Mouse (Mus musculus) testis, adult 2 months (tissue): ENCODE measurements around the gene Usf2. TPM values are rescaled to one million over a fixed set of nuclear protein-coding genes. Genes with fewer than 3 reads are reported as not detected.

Experiments
- H3K27ac ChIP-seq: fragments of 200-500 bp; 2 replicates; pipeline ENCODE4 v1.5.1; 2012; ENCODE audit warnings: low read depth, low read length; ENCODE audit not compliant: control insufficient read depth, insufficient read depth
- H3K27me3 ChIP-seq: fragments of 200-500 bp; 2 replicates; pipeline ENCODE4 v1.6.1; 2012; ENCODE audit warnings: mild to moderate bottlenecking, low read length, moderate library complexity; ENCODE audit not compliant: control insufficient read depth, insufficient read depth
- H3K36me3 ChIP-seq: fragments of 200-500 bp; 2 replicates; pipeline ENCODE4 v1.6.1; 2012; ENCODE audit warnings: mild to moderate bottlenecking, low read length; ENCODE audit not compliant: control insufficient read depth, insufficient read depth
- H3K4me1 ChIP-seq: fragments of 200-500 bp; 2 replicates; pipeline ENCODE4 v1.6.1; 2012; ENCODE audit warnings: low read length; ENCODE audit not compliant: control insufficient read depth, insufficient read depth
- H3K4me3 ChIP-seq: fragments of 200-500 bp; 2 replicates; pipeline ENCODE4 v1.5.1; 2012; ENCODE audit warnings: low read depth, mild to moderate bottlenecking, low read length, moderate library complexity, mixed read lengths; ENCODE audit not compliant: control insufficient read depth
- CTCF ChIP-seq: fragments of 200-500 bp; IDR thresholded peaks from 2 replicates; pipeline ENCODE4 v1.5.1; 2012; ENCODE audit warnings: low read depth, mild to moderate bottlenecking, inconsistent platforms, low read length, moderate library complexity; ENCODE audit not compliant: control insufficient read depth, insufficient read depth, insufficient replicate concordance
- POLR2A ChIP-seq: fragments of 200-500 bp; IDR thresholded peaks from 2 replicates; pipeline ENCODE4 v1.6.1; 2012; ENCODE audit warnings: low read depth, mild to moderate bottlenecking, inconsistent platforms, low read length, moderate library complexity; ENCODE audit not compliant: control insufficient read depth
- polyA plus RNA-seq: library from polyadenylated mRNA; depleted of rRNA; stranded (reverse); fragments of >200 nt; gene quantifications from 2 replicates; pipeline ENCODE4 v1.2.3, GENCODE M21; 2012; rRNA removed

The Usf2 gene
- 27.0 and 31.3 TPM in 2 replicates for polyA plus RNA-seq

DNA sequence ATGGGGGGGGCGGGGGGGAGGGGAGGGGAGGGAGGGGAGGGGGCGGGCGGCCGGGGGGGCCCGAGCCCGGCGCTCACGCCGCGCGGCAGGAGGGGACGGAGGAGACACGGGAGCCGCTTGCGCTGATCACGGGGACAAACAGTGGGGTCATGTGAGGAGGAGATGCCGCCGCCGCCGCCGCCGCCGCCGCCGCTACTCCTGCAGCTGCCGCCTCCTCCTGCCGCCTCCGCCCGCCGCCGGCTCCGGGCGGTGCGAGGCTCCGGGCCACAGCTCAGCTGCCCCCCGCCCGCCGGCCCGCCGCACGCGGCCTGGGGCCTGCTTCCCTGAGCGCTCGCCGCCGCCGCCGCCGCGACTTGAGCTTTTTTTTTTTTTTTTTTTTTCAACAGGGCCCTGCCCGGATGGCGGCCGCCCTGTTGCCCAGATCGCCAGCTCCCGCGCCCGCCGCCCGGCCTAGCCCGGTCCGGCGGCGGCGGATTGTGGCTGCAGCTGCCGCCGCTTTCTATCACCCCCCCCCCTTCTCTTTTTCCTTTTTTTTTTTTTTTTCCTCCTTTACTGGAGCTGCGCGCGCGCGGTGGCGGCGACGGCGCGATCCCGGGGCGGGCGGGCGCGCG is at the start of gene Usf2:
Gene Usf2, minus strand, starts transcription at position 48 of the 611 bp plus-strand sequence.
- TF ChIP-seq POLR2A (no peak), CTCF (no peak)
- Histone ChIP-seq H3K4me1 (peaks cover 10% of the 10 kb centered on the region), H3K27ac (peak within 1 kb of the TSS; percentile 87), H3K27me3 (no peaks in the 10 kb centered on the region), H3K4me3 (peak within 1 kb of the TSS; percentile 92), H3K36me3 (no peaks in the 10 kb centered on the region)

DNA sequence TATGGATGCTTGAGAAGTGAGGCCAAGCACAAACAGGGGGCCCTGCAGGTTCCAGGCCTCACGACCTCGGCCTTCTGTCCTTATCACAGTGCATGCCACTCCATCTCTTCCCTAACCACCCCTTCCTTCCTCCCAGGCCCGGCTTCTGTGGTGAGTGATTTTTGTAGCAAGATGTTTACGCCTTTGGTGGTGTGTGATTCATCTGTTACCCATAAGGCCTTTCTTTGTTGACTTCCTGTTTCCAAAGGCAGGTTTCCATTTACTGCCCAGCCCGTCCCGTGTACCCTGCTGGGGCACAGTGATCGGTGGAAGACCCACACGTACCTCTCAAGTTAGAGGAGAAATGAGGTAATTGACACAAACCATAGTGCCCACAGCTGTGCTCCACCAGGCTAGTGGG is 46.0 kb upstream of the Usf2 start:
- Histone ChIP-seq H3K4me3 (no peak overlapping the region), H3K27me3 (no peaks in the 10 kb centered on the region), H3K36me3 (no peaks in the 10 kb centered on the region), H3K27ac (no peak overlapping the region), H3K4me1 (0 out of 2 replicates have a peak, but pooled peaks cover 2% of the 10 kb centered on the region)
- TF ChIP-seq POLR2A (no peak), CTCF (no peak)

DNA sequence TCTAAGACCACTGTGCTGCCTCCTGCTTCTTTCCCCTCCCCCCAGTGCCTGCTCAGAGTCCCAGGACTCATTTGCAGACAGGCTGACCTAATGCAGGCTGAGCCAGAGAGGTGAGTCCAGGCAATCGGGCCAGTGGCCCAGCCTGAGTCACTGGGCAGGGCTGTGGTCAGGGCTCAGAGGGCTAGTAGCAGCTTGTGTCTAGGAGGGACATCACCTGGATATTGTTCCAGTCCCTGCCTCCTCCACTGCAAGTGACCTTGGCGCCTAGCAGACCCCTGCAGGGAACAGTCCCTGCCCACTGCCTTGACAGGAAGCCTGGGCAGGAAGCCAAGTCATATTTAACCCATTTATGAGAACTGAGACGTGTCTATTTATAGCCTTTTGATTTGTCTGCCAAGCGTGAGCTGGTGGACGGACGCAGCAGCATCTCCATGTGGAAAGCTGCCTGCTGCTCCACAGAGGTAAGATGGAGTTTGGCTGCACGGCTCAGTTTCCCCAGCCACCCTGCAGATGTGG is 44.0 kb upstream of the Usf2 start:
- Histone ChIP-seq H3K4me3 (no peak overlapping the region), H3K4me1 (0 out of 2 replicates have a peak, but pooled peaks cover 2% of the 10 kb centered on the region), H3K36me3 (no peaks in the 10 kb centered on the region), H3K27me3 (no peaks in the 10 kb centered on the region), H3K27ac (no peak overlapping the region)
- TF ChIP-seq CTCF (no peak), POLR2A (no peak)

DNA sequence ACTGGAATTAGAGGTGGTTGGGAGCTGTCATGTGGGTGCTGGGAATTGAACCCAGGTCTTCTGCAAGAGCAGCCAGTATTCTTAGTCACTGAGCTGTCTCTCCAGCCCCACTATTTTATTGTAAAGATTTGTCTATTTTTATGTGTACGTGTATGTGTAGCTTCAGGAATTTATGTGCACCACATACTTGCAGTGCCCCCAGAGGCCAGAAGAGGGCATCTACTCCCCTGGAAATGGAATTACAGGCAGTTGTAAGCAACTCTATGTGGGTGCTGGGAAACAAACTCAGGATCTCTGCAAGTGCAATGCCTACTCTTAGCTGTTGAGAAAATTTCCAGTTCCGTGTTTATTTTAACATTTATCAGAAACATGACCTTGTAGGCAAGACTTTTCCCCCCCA is 39.9 kb upstream of the Usf2 start:
- Histone ChIP-seq H3K4me3 (no peak overlapping the region), H3K27me3 (no peaks in the 10 kb centered on the region), H3K36me3 (no peaks in the 10 kb centered on the region), H3K27ac (no peak overlapping the region), H3K4me1 (0 out of 2 replicates have a peak, but pooled peaks cover 2% of the 10 kb centered on the region)
- TF ChIP-seq POLR2A (no peak), CTCF (no peak)

DNA sequence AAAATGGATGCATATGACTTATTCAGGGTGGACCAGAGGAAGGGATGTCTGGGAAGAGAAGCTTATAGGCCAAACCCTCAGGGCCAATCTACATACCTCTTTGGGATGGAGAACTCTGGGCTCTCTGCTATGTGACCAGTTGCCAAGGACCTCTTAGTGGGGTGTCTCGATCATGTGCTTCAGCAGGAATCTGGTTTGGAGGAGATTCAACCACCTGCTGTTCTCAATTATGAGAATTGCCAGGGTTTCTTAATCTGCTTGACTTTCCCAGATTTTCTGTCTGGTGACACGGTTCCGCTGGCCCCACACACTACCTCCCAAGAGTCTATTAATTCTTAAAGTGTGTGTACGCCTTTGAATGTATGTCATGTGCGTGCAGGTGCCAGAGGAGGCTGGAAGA is 37.4 kb upstream of the Usf2 start:
- no peaks in the 10 kb centered on the region for H3K27me3 ChIP-seq
- H3K4me3 ChIP-seq: no peak overlapping the region
- TF ChIP-seq POLR2A (no peak), CTCF (no peak)
- no peaks in the 10 kb centered on the region; the same call in 1 of the 2 replicates for H3K4me1 ChIP-seq
- no peaks in the 10 kb centered on the region for H3K36me3 ChIP-seq
- H3K27ac ChIP-seq: no peak overlapping the region

DNA sequence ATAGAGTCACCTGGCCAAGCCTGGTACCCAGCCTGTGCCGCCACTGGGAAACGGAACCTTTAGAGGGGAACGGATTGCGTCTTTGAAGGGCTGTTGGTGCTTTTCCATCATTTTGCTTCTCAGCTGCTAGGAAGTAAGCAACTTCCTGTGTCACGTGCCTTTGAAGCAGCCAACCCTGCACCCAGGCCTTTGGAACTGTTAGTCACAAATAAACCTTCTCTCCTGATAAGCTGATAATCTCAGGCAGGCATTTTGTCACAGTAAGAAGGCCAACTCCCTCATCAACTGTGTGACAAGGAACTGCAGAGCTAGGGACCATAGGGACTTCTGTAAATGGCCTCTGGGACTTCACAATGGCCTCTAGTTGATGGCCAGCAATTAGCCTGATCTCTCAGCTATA is 35.5 kb upstream of the Usf2 start:
- no peak overlapping the region for H3K27ac ChIP-seq
- H3K4me1 ChIP-seq: no peaks in the 10 kb centered on the region; the same call in 1 of the 2 replicates
- no peak overlapping the region for H3K4me3 ChIP-seq
- H3K27me3 ChIP-seq: no peaks in the 10 kb centered on the region
- TF ChIP-seq POLR2A (no peak), CTCF (no peak)
- no peaks in the 10 kb centered on the region for H3K36me3 ChIP-seq

DNA sequence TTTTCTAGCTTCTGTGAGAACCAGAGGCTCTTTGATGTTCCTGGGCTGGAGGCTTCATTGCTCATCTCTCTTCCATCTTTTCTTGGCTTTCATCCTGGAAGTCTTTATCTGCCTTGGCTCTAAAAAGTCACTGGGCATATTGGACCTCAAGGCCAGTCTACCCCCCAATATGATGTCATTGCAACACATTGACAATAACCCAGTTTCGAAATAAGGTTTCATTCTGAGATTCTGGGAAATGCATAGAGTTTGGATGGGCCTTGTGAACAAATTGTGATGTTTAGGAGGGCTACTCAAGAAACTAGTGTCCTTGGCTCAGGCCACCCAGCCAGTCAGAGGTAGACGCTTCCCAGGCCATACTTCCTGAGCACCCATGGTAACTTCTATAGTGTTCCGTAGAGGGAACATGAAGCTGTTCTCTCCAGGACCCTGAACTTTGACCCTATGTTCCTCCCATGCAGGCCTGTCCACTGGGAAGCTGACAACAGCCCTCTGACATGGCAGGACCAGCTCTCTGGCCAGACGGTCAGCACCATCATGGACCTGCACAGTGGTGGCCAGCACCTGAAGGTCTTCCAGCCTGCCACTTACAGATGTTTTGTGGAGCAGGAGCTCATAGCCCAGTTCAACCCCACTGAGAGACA is 32.0 kb upstream of the Usf2 start:
- no peaks in the 10 kb centered on the region for H3K27me3 ChIP-seq
- no peak overlapping the region for H3K4me3 ChIP-seq
- no peaks in the 10 kb centered on the region for H3K36me3 ChIP-seq
- TF ChIP-seq POLR2A (no peak), CTCF (no peak)
- H3K27ac ChIP-seq: peak overlapping the region; percentile 19; the same call in 1 of the 2 replicates
- no peaks in the 10 kb centered on the region; the same call in 1 of the 2 replicates for H3K4me1 ChIP-seq
